Mouse (Mus musculus) limb, embryonic 14.5 days (tissue): ENCODE measurements around the gene Rarg. TPM values are rescaled to one million over a fixed set of nuclear protein-coding genes. Genes with fewer than 3 reads are reported as not detected.
A peak's percentile ranks its signal among the peaks of the same experiment; 100 is the strongest.

ENCODE experiments used
- ATAC-seq: fragments of 200-750 bp; cut with Nextera tagmentation; 2 replicates; pipeline ENCODE4 v1.8.0; 2017; ENCODE audit warnings: low read depth, moderate number of reproducible peaks, moderate TSS enrichment; ENCODE audit not compliant: low FRiP score
- DNase-seq: peaks from one replicate; pipeline ENCODE4 v3.0.0-alpha.2; 2015; ENCODE audit warnings: low spot score
- H3K27ac ChIP-seq: fragments of 300-500 bp; sonication (generic); replicated peaks from 2 replicates; pipeline ENCODE4 v1.5.1; 2014; ENCODE audit warnings: low read depth, mild to moderate bottlenecking, low read length, moderate library complexity, mixed read lengths
- H3K27me3 ChIP-seq: fragments of 300-500 bp; sonication (generic); 2 replicates; pipeline ENCODE4 v1.6.1; 2014; ENCODE audit warnings: low read length, mixed read lengths; ENCODE audit not compliant: control insufficient read depth, insufficient read depth
- H3K36me3 ChIP-seq: fragments of 300-500 bp; sonication (generic); 2 replicates; pipeline ENCODE4 v1.6.1; 2014; ENCODE audit warnings: mild to moderate bottlenecking, low read length, moderate library complexity, mixed read lengths; ENCODE audit not compliant: control insufficient read depth, insufficient read depth
- H3K4me1 ChIP-seq: fragments of 300-500 bp; sonication (generic); 2 replicates; pipeline ENCODE4 v1.6.1; 2014; ENCODE audit warnings: antibody characterized with exemption, low read length, mixed read lengths; ENCODE audit not compliant: control insufficient read depth, insufficient read depth
- H3K4me2 ChIP-seq: fragments of 300-500 bp; sonication (generic); replicated peaks from 2 replicates; pipeline ENCODE4 v1.6.1; 2014; ENCODE audit warnings: low read depth, mild to moderate bottlenecking, low read length, moderate library complexity; ENCODE audit not compliant: severe bottlenecking
- H3K4me3 ChIP-seq: fragments of 300-500 bp; sonication (generic); replicated peaks from 2 replicates; pipeline ENCODE4 v1.5.1; 2014; ENCODE audit warnings: low read length
- H3K9ac ChIP-seq: fragments of 300-500 bp; sonication (generic); 2 replicates; pipeline ENCODE4 v1.6.1; 2014; ENCODE audit warnings: mild to moderate bottlenecking, low read depth, low read length, moderate library complexity; ENCODE audit not compliant: severe bottlenecking
- H3K9me3 ChIP-seq: fragments of 300-500 bp; sonication (generic); 2 replicates; pipeline ENCODE4 v1.6.1; 2016; ENCODE audit warnings: low read length; ENCODE audit not compliant: control insufficient read depth
- POLR2A ChIP-seq: fragments of 200-500 bp; IDR thresholded peaks from 2 replicates; pipeline ENCODE4 v1.8.0; 2012; ENCODE audit warnings: inconsistent platforms, mild to moderate bottlenecking, moderate library complexity, borderline replicate concordance; ENCODE audit not compliant: insufficient read depth, insufficient read length; ENCODE audit errors: extremely low read depth
- WGBS: fragments of 180-500 bp; shearing (Covaris S2); extraction: QIAGEN DNeasy Blood & Tissue Kit; methylation state at CpG from one replicate; pipeline ENCODE4 v1.1.7; 2014; 5-methylcytosine and 5-hydroxymethylcytosine counted together
- polyA plus RNA-seq, 2 experiments: library from polyadenylated mRNA; depleted of rRNA in 1 of 2; stranded (reverse) in 1 of 2; unstranded in 1 of 2; fragments of >200 nt; fragmentation: Nextera tagmentation in 1 of 2; extraction: Ambion mirVana in 1 of 2; gene quantifications; 2 replicates each; pipeline versions ENCODE4 v1.2.1 to v1.2.3; 2012 to 2014

Rarg gene
- polyA plus RNA-seq, 2 experiments, result 115 to 135 TPM

DNA sequence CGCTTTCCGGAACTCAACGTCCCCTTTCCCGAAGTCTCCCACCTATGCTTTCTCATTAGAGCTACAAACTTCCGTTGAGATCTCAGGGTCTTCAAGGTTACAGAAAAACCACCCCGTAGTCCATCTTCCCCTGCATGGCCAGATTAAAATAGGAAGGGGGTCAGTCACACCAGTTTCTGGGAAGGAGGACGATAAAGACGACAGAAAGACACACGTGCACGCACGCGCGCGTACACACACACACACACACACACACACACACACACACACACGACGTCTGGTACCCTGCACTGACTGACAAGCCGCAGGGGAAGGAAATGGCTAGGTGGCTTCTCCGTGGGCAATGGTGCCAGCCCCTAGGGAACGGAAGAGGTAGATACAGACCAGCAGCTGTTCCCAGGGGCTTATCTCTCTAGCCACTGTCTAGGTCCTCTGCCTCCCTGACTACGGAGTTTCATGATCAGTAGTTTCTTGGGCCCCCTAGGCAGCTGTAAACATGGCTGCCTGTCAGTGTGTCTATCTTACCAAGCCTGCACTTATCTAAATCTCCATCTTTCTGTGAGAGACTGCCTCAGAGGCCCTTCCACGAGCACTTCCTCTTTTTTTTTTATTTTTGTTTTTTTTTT is 32.2 kb downstream of the Rarg start:
- TF ChIP-seq POLR2A, result no peak
- ATAC-seq (no peak), DNase-seq (no peak)
- H3K4me3 ChIP-seq, result peak overlapping the region; percentile 37
- no peak overlapping the region for H3K27ac ChIP-seq
- 0 out of 2 replicates have a peak, but pooled peaks cover 6% of the 10 kb centered on the region for H3K27me3 ChIP-seq
- 22% methylated on average over 21 of the region's 21 CpGs for WGBS
- H3K4me2 ChIP-seq, result peak overlapping the region; percentile 70
- no peaks in the 10 kb centered on the region for H3K9me3 ChIP-seq
- H3K36me3 ChIP-seq, result no peaks in the 10 kb centered on the region
- H3K9ac ChIP-seq, result peak overlapping the region; percentile 56
- H3K4me1 ChIP-seq, result peaks cover 9% of the 10 kb centered on the region; the same call in 1 of the 2 replicates

GRCm38 (mm10) chr15:102224186-102224991 is 32.9 kb downstream of the Rarg start:
- no peak overlapping the region for H3K27ac ChIP-seq
- 0 out of 2 replicates have a peak, but pooled peaks cover 6% of the 10 kb centered on the region for H3K27me3 ChIP-seq
- no peaks in the 10 kb centered on the region for H3K36me3 ChIP-seq
- H3K9me3 ChIP-seq, result no peaks in the 10 kb centered on the region
- TF ChIP-seq POLR2A, result no peak
- H3K4me1 ChIP-seq, result peaks cover 9% of the 10 kb centered on the region; the same call in 1 of the 2 replicates
- H3K4me3 ChIP-seq, result peak overlapping the region; percentile 37
- peak; percentile 87 for ATAC-seq
- peak; percentile 83 for DNase-seq
- 3% methylated on average over 42 of the region's 43 CpGs for WGBS
- peak overlapping the region; percentile 56 for H3K9ac ChIP-seq
- H3K4me2 ChIP-seq, result peak overlapping the region; percentile 70

GRCm38 (mm10) chr15:102222386-102222785 is 34.9 kb downstream of the Rarg start:
- Histone ChIP-seq H3K9me3 (no peaks in the 10 kb centered on the region), H3K4me3 (no peak overlapping the region), H3K27me3 (0 out of 2 replicates have a peak, but pooled peaks cover 6% of the 10 kb centered on the region), H3K36me3 (no peaks in the 10 kb centered on the region), H3K9ac (no peak overlapping the region), H3K27ac (no peak overlapping the region), H3K4me2 (no peak overlapping the region), H3K4me1 (peaks cover 9% of the 10 kb centered on the region; the same call in 1 of the 2 replicates)
- no peak for ATAC-seq
- WGBS, result 55% methylated on average over 10 of the region's 10 CpGs
- TF ChIP-seq POLR2A, result no peak
- DNase-seq, result no peak

- no peaks in the 10 kb centered on the region for H3K4me1 ChIP-seq
- H3K27me3 ChIP-seq, result no peaks in the 10 kb centered on the region
- H3K27ac ChIP-seq, result no peak overlapping the region
- H3K9me3 ChIP-seq, result no peaks in the 10 kb centered on the region
- H3K4me2 ChIP-seq, result no peak overlapping the region
- no peak for DNase-seq
- no peak; the same call in 1 of the 2 replicates for ATAC-seq
- no peak overlapping the region for H3K4me3 ChIP-seq
- H3K9ac ChIP-seq, result no peak overlapping the region
- H3K36me3 ChIP-seq, result peaks cover 41% of the 10 kb centered on the region
- no peak for TF ChIP-seq POLR2A
- 82% methylated on average over 7 of the region's 7 CpGs for WGBS
These were observed 40.0 kb downstream of the Rarg start for GRCm38 (mm10) chr15:102217325-102217724.

- H3K9ac ChIP-seq, result peak overlapping the region; percentile 16; the same call in 1 of the 2 replicates
- no peak for DNase-seq
- H3K4me3 ChIP-seq, result no peak overlapping the region
- 83% methylated on average over 16 of the region's 16 CpGs for WGBS
- no peaks in the 10 kb centered on the region for H3K9me3 ChIP-seq
- H3K27ac ChIP-seq, result no peak overlapping the region
- peaks cover 48% of the 10 kb centered on the region for H3K36me3 ChIP-seq
- no peak for TF ChIP-seq POLR2A
- H3K4me1 ChIP-seq, result no peaks in the 10 kb centered on the region
- ATAC-seq, result no peak
- no peaks in the 10 kb centered on the region for H3K27me3 ChIP-seq
- no peak overlapping the region for H3K4me2 ChIP-seq
These were observed 40.7 kb downstream of the Rarg start for GRCm38 (mm10) chr15:102216459-102217228.
